Mouse (Mus musculus) limb, embryonic 13.5 days (tissue): ENCODE results near the gene Trim69. TPM values are rescaled to one million over a fixed set of nuclear protein-coding genes. Genes with fewer than 3 reads are reported as not detected.
A peak's percentile ranks its signal among the peaks of the same experiment; 100 is the strongest.
"Not testable (repeated sequence)": the region's sequence is repeated elsewhere in the genome, so short reads cannot be mapped to it uniquely, and the experiment has no call there.

Experiments used
- ATAC-seq: fragments of 200-750 bp; cut with Nextera tagmentation; 2 replicates; pipeline ENCODE4 v1.8.0; 2017; ENCODE audit warnings: low read depth, moderate number of reproducible peaks, moderate TSS enrichment; ENCODE audit not compliant: low FRiP score
- H3K27ac ChIP-seq: fragments of 300-500 bp; sonication (generic); 2 replicates; pipeline ENCODE4 v1.5.1; 2015; ENCODE audit warnings: inconsistent platforms, mild to moderate bottlenecking, moderate library complexity
- H3K27me3 ChIP-seq: fragments of 300-500 bp; sonication (generic); 2 replicates; pipeline ENCODE4 v1.6.1; 2015; ENCODE audit warnings: mild to moderate bottlenecking, inconsistent platforms
- H3K36me3 ChIP-seq: fragments of 300-500 bp; sonication (generic); 2 replicates; pipeline ENCODE4 v1.6.1; 2015; ENCODE audit warnings: inconsistent platforms, mild to moderate bottlenecking, moderate library complexity
- H3K4me1 ChIP-seq: fragments of 300-500 bp; sonication (generic); 2 replicates; pipeline ENCODE4 v1.6.1; 2015; ENCODE audit warnings: inconsistent platforms
- H3K4me2 ChIP-seq: fragments of 300-500 bp; sonication (generic); replicated peaks from 2 replicates; pipeline ENCODE4 v1.6.1; 2015; ENCODE audit warnings: inconsistent platforms, mild to moderate bottlenecking, moderate library complexity
- H3K4me3 ChIP-seq: fragments of 300-500 bp; sonication (generic); 2 replicates; pipeline ENCODE4 v1.5.1; 2015; ENCODE audit warnings: moderate library complexity, mild to moderate bottlenecking, inconsistent platforms
- H3K9ac ChIP-seq: fragments of 300-500 bp; sonication (generic); 2 replicates; pipeline ENCODE4 v1.6.1; 2015; ENCODE audit warnings: mild to moderate bottlenecking, inconsistent platforms
- H3K9me3 ChIP-seq: fragments of 300-500 bp; sonication (generic); 2 replicates; pipeline ENCODE4 v1.6.1; 2016; ENCODE audit warnings: inconsistent platforms
- WGBS: fragments of 180-500 bp; shearing (Covaris S2); methylation state at CpG from one replicate; pipeline ENCODE4 v1.1.7; 2015; 5-methylcytosine and 5-hydroxymethylcytosine counted together
- polyA plus RNA-seq: library from polyadenylated mRNA; unstranded; fragments of >200 nt; fragmentation: Nextera tagmentation; extraction: Ambion mirVana; gene quantifications from 2 replicates; pipeline ENCODE4 v1.2.1, GENCODE M21; 2015

Gene Trim69
- polyA plus RNA-seq, 1 experiment from 2014 or later, result not detected

DNA sequence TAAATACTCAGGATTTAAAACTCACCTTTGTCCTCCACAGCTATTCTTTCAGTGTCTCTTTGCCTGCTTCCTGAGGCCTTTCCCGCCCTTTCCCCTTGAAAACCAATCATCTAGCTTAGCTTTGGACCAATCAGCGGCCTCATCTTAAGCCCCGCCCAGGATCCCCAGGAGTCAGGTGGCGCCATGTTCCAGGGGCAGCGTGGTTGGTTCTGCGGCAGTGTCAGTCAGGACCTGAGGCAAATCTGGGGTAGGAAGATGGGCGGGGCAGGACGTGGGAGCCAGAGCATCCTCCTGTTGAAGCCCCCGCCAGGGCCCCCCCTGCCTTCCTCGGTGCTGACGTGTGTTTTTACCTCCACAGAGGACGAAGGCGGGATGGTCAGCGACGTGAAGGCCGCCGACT is 25.6 kb downstream of the Trim69 start, which contains the start of the genes Patl2 and Terb2:
Patl2 (minus strand) TSS at position 84 of the 400 bp plus-strand sequence.
Terb2 (plus strand) TSS at position 167 of the 400 bp plus-strand sequence.
- H3K36me3 ChIP-seq, result no peaks in the 10 kb centered on the region
- no peak within 1 kb of the TSS for H3K27ac ChIP-seq
- no peak within 1 kb of the TSS for H3K9ac ChIP-seq
- H3K9me3 ChIP-seq, result no peaks in the 10 kb centered on the region
- no peaks in the 10 kb centered on the region for H3K27me3 ChIP-seq
- no peak for ATAC-seq
- no peaks in the 10 kb centered on the region for H3K4me1 ChIP-seq
- H3K4me2 ChIP-seq, result no peak within 1 kb of the TSS
- no peak within 1 kb of the TSS for H3K4me3 ChIP-seq
- WGBS, result 79% methylated on average over 17 of the region's 17 CpGs

DNA sequence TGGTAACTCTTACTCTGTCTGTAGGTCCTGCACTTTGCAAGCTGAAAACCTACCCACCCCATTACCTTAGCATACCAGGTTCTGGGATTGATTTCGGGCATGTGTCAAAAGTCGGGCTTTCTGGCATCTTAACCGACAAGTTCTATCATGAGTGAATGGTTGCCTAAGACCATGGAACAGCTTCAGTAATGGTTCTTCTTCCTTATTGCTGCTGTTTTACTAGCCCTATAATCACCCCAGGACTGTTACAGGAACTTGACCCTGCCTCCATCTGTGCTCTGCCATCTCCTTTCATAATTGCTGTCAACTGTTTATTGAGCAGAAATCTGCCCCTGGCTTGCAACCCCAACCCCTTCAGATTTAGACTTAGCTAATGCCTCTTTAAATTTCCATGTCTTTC is 26.3 kb downstream of the Trim69 start:
- H3K4me2 ChIP-seq, result no peak overlapping the region
- no peak overlapping the region for H3K9ac ChIP-seq
- H3K4me1 ChIP-seq, result no peaks in the 10 kb centered on the region
- H3K36me3 ChIP-seq, result no peaks in the 10 kb centered on the region
- no peaks in the 10 kb centered on the region for H3K27me3 ChIP-seq
- H3K27ac ChIP-seq, result no peak overlapping the region
- no peak overlapping the region for H3K4me3 ChIP-seq
- H3K9me3 ChIP-seq, result no peaks in the 10 kb centered on the region
- 72% methylated on average over 3 of the region's 3 CpGs for WGBS
- ATAC-seq, result no peak

DNA sequence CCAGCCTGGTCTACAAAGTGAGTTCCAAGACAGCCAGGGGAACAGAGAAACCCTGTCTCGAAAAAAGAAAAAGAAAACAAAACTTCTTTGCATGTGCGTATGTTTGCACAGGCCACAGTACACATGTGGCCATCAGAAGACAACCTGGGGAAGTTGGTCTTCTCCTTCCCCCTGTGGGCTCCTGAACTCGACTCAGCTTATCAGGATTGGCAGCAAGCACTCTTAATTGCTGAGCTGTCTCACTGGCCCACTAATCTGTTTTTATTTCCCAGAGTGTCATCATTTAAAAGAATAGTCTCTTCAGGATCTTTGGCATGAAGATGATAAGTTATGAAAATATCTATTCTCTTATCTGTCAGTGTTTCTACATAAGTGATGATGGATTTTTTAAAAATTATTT is 31.3 kb downstream of the Trim69 start:
- Histone ChIP-seq H3K9ac (no peak overlapping the region), H3K4me2 (no peak overlapping the region), H3K9me3 (no peaks in the 10 kb centered on the region), H3K36me3 (no peaks in the 10 kb centered on the region), H3K27me3 (no peaks in the 10 kb centered on the region), H3K27ac (no peak overlapping the region), H3K4me3 (no peak overlapping the region), H3K4me1 (no peaks in the 10 kb centered on the region)
- 76% methylated on average over 3 of the region's 3 CpGs for WGBS
- no peak for ATAC-seq

DNA sequence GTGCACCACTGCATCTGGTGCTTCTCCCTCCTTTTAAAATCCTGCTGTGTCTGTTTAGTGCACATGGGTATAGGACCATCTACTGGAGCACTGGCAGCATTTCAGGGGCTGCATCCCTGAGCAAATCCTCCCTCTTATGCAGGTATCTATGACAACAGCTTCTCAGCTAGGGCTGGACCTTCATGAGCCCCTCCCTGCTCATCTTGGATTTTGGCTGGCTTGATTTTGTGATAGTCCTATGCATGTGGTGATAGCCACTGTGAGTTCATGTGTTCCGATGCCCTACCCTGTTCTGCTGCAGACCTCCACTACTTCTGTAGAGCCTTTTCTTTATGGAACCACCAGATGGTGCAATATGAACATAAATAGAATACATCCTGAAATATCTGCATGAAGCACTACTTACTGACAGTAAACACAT is 34.0 kb downstream of the Trim69 start:
- WGBS, result 57% methylated on average over 1 of the region's 1 CpGs
- no peak overlapping the region for H3K4me3 ChIP-seq
- peak; percentile 57; the same call in 1 of the 2 replicates for ATAC-seq

DNA sequence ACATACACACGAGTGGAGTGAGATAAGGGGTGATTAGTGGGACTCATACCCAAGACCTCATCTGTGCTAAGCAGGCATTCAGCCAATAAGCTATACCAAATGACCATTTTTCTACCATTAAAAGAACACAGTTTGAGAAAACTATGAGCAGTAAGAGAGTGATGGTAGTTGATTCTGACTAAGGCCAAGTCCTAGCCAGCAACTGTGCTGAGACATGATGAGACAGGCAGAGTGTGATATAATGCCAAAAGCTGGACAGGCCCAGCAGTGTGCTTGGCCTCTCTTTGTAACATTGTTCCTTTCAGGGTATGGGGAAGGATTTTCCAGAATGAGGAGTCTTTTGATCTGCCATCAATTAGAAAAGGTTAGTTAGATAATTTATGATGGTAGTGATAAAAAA is 41.0 kb downstream of the Trim69 start:
- H3K4me1 ChIP-seq, result no peaks in the 10 kb centered on the region
- WGBS, result 89% methylated on average over 1 of the region's 1 CpGs

More for the DNA sequence above, 34.0 kb downstream of the Trim69 start:
- Histone ChIP-seq H3K9me3 (no peaks in the 10 kb centered on the region), H3K4me1 (no peaks in the 10 kb centered on the region), H3K36me3 (no peaks in the 10 kb centered on the region), H3K27me3 (no peaks in the 10 kb centered on the region), H3K9ac (no peak overlapping the region), H3K4me2 (no peak overlapping the region), H3K27ac (no peak overlapping the region)

DNA sequence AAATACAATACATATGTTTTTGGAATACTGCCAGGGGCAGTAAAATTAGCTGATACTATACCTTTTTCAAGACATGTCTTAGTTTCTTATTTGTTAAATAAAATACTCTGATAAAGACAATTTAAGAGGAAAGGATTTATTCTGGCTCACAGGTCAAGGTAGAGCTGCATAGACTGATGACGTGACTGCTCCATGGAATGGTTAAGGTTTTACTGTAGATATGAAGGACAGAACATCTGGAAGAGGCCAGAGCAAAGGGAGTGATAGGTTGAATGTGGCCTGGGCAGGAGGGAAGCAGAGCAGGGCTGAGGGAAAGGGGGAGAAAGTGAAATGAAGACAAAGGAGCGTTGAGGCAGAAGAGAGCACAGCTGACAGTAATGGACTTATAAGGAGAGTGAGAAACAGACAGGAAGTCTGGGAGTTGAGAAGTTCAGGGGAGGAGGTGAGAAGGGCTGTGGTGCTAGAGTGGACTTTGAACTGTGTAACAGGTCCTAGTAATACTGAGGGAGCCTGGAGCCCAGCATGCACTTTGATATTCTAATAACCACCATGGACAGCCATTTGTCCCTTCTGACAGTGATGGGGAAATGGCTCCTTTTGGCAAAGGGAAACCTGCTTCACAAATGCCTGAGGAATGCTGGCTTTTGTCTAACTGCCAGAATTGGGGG is 46.1 kb downstream of the Trim69 start:
- 50% methylated on average over 2 of the region's 2 CpGs for WGBS
- no peaks in the 10 kb centered on the region for H3K4me1 ChIP-seq
- H3K9ac ChIP-seq, result no peak overlapping the region
- H3K27ac ChIP-seq, result no peak overlapping the region
- no peaks in the 10 kb centered on the region for H3K27me3 ChIP-seq
- no peaks in the 10 kb centered on the region for H3K36me3 ChIP-seq
- H3K4me2 ChIP-seq, result no peak overlapping the region
- no peak for ATAC-seq
- no peaks in the 10 kb centered on the region for H3K9me3 ChIP-seq
- no peak overlapping the region for H3K4me3 ChIP-seq

More for the DNA sequence above, 41.0 kb downstream of the Trim69 start:
- Histone ChIP-seq H3K9me3 (no peaks in the 10 kb centered on the region), H3K4me3 (no peak overlapping the region), H3K27ac (no peak overlapping the region), H3K27me3 (no peaks in the 10 kb centered on the region), H3K4me2 (no peak overlapping the region), H3K36me3 (no peaks in the 10 kb centered on the region), H3K9ac (no peak overlapping the region)
- no peak for ATAC-seq

DNA sequence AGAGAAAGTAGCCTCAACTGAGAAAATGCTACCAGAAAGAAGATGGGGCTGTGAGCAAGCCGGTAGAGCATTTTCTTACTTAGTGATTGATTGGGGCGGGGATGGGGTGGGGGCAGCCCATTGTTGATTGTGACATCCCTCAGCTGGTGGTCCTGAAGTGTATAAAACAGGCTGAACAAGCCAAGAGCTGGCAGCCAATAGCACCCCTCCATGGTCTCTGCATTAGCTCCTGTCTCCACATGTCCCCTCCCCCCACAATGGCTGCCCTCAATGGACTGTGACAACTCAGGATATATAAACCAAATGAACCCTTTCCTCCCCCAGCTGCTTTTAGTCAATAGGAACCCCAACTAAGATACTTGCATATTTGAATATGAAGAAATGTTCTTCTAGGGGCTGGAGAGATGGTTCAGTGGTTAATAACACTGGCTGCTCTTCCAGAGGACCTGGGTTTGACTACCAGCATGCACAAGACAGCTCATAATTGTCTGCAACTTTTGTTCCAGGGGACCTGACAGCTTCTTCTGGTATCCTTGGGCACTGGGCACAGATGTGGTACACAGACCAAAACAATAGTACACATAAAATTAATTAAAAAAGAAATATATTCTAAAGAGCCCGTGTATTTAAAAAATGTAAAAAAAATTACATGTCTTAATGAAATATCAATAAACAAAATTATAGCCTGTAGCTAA is 50.2 kb downstream of the Trim69 start:
- no peaks in the 10 kb centered on the region for H3K36me3 ChIP-seq
- H3K4me3 ChIP-seq, result no peak overlapping the region
- H3K27me3 ChIP-seq, result no peaks in the 10 kb centered on the region
- no peak overlapping the region for H3K9ac ChIP-seq
- no peak overlapping the region for H3K4me2 ChIP-seq
- 69% methylated on average over 3 of the region's 3 CpGs for WGBS
- no peaks in the 10 kb centered on the region for H3K4me1 ChIP-seq
- no peak overlapping the region for H3K27ac ChIP-seq
- no peak for ATAC-seq
- no peaks in the 10 kb centered on the region for H3K9me3 ChIP-seq

DNA sequence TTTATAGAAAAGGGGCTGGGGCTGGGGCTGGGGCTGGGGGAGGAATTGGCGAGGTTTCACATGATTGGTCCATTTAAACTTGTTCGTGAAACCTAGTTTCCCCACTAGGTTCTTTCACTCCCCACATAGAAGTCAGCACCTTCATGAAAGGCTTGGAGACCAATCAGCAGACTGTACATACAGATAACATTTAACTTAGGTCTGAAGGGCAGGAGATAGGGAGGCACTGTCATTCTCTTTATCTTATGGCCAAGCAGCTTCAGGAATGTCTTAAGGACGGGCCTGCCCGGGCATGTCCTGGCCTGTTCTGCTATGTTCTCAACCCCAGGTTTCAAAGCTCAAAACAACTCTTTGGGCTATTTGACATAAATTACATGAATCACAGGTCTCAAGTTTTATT is 56.6 kb downstream of the Trim69 start:
- not testable (repeated sequence) for H3K4me3 ChIP-seq, H3K9ac ChIP-seq, H3K36me3 ChIP-seq, H3K27me3 ChIP-seq, H3K9me3 ChIP-seq, ATAC-seq, H3K27ac ChIP-seq, H3K4me2 ChIP-seq, H3K4me1 ChIP-seq
- 95% methylated on average over 4 of the region's 4 CpGs for WGBS

DNA sequence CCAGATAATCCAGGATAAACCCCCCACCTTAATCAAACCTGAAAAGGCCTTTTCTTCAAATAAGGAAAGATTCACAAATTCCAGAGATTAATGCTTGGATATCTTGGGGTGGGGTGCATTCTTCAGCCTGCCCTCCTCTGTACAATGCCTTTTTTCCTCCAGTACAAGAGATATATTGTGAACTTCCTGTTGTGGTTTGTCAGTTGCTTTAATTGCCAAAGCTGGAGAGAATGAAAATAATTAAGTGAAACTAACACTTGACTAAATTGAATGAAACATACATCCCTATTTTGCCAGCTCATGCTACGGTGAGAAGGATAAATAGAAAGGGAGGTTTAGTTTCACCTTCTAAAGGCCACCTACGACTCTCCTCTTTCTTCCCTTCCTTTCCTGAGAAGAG is 57.7 kb downstream of the Trim69 start:
- H3K27me3 ChIP-seq, result no peaks in the 10 kb centered on the region
- H3K4me1 ChIP-seq, result no peaks in the 10 kb centered on the region
- no peak overlapping the region for H3K4me3 ChIP-seq
- no peak overlapping the region for H3K27ac ChIP-seq
- ATAC-seq, result no peak
- H3K36me3 ChIP-seq, result no peaks in the 10 kb centered on the region
- no peak overlapping the region for H3K9ac ChIP-seq
- no peak overlapping the region for H3K4me2 ChIP-seq
- H3K9me3 ChIP-seq, result no peaks in the 10 kb centered on the region
- 82% methylated on average over 2 of the region's 2 CpGs for WGBS

DNA sequence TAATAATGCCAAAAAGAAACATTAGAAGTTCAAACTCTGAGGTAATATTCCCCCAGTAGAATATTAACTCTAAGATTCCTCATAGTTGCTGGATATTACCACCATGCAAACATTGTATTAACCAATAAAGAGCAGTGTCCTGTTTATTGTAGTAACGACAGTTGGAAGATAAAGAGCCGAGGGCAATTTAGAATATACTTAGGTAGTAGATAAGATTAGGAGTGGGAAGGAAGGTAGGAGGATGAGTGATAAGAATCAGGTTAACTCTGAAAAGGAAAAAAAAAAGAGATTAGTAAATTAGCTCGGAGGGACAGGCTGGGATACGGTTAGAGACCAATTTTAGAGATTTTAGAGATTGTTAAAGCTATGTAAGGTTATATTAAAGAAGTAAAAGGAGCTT is 60.9 kb downstream of the Trim69 start:
- ATAC-seq, result no peak
- Histone ChIP-seq H3K27ac (no peak overlapping the region), H3K4me3 (no peak overlapping the region), H3K4me1 (no peaks in the 10 kb centered on the region), H3K36me3 (no peaks in the 10 kb centered on the region), H3K4me2 (no peak overlapping the region), H3K27me3 (no peaks in the 10 kb centered on the region), H3K9me3 (no peaks in the 10 kb centered on the region), H3K9ac (no peak overlapping the region)
- WGBS, result 58% methylated on average over 4 of the region's 4 CpGs

DNA sequence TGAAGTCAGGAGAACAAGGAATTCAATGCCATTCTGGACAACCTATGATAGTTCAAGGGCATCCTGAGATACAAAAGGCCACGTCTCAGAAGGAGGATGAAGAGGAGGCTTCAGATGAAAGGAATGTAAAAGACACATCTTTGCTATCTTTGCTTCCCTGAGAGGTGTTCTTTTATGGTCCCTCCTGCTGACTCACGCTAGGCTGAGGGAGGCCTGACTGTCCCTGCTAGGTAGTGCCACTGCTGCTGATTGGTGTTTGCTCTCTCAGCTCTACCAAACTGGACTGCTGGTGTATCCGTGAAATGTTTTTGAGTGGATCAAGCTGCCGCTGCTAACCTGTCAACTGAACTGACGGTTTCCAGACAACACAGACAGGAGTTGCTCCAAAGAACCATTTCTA is 61.3 kb downstream of the Trim69 start:
- no peak overlapping the region for H3K4me3 ChIP-seq
- no peaks in the 10 kb centered on the region for H3K27me3 ChIP-seq
- H3K27ac ChIP-seq, result no peak overlapping the region
- no peaks in the 10 kb centered on the region for H3K36me3 ChIP-seq
- no peak overlapping the region for H3K9ac ChIP-seq
- no peak overlapping the region for H3K4me2 ChIP-seq
- H3K4me1 ChIP-seq, result no peaks in the 10 kb centered on the region
- WGBS, result 25% methylated on average over 5 of the region's 5 CpGs
- H3K9me3 ChIP-seq, result no peaks in the 10 kb centered on the region
- ATAC-seq, result no peak

DNA sequence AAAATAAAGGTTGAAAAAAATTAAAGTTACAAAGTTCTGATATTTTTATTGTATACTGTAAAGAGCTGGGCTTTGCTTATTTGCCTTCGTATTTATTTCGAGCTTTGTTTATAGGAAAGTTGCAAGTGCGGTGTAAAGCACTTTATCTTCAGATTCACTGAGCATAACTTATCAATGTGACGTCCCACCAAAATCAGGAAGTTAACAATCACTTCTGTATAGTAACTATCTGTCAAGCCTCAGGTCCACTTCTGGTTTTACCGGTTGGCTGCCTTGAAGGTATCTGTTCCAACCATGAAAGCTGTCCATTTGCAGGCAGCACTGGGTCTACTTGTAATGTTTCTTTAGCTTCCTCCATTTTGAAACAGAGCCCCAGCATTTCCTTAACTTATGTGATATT is 61.8 kb downstream of the Trim69 start:
- Histone ChIP-seq H3K4me1 (no peaks in the 10 kb centered on the region), H3K4me2 (no peak overlapping the region), H3K9ac (no peak overlapping the region), H3K27me3 (no peaks in the 10 kb centered on the region), H3K27ac (no peak overlapping the region), H3K4me3 (no peak overlapping the region), H3K9me3 (no peaks in the 10 kb centered on the region), H3K36me3 (no peaks in the 10 kb centered on the region)
- ATAC-seq, result no peak
- WGBS, result 85% methylated on average over 5 of the region's 5 CpGs

DNA sequence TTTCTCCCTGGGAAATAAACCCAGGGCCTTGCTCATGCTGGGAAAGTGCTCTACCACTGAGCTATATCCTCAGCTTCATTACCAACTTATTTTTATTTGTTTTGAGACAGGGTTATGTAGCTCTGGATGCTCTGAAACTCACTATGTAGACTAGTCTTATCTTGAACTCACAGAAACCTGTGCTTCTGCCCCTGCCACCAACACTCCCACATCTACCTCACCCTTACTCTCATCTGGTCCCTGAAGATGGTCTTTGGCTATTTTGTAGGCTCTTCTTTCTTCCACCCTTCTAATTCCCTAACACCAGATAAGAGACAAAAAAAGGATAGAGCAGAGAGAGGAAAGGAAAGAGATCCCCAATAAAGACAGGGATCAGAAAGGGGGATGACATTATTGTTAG is 63.2 kb downstream of the Trim69 start:
- no peak overlapping the region for H3K9ac ChIP-seq
- no peak overlapping the region for H3K4me3 ChIP-seq
- H3K4me2 ChIP-seq, result no peak overlapping the region
- H3K4me1 ChIP-seq, result no peaks in the 10 kb centered on the region
- no peaks in the 10 kb centered on the region for H3K36me3 ChIP-seq
- no peaks in the 10 kb centered on the region for H3K9me3 ChIP-seq
- H3K27me3 ChIP-seq, result no peaks in the 10 kb centered on the region
- H3K27ac ChIP-seq, result no peak overlapping the region
- no peak for ATAC-seq
